Mouse (Mus musculus) NIH3T3 (cell line): ENCODE data around the gene Stim2.

Experiments used
- DNase-seq: peaks from one replicate; pipeline ENCODE4 v3.0.0-alpha.2; 2012; ENCODE audit warnings: low read depth

Gene Stim2

DNA sequence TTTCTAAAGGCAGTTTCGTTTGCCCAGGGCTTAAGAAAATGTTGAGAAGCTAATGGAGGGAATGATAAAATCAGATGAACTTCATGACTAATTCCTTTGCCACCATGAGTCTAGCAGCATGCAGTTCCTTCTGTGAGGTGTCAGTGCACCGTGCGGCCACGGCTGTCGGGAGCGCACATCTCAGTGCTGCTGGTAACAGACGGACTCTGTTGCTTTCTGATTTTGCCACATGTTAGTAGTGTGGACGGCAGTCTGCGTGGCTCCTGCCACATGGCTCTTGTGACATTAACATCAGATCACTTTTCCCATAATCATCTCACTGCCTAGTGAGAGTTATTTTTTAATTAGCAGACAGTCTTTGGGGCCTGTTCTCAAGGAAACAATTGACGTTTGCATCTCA lies 118.2 kb downstream of the Stim2 start:
- DNase-seq = no peak

DNA sequence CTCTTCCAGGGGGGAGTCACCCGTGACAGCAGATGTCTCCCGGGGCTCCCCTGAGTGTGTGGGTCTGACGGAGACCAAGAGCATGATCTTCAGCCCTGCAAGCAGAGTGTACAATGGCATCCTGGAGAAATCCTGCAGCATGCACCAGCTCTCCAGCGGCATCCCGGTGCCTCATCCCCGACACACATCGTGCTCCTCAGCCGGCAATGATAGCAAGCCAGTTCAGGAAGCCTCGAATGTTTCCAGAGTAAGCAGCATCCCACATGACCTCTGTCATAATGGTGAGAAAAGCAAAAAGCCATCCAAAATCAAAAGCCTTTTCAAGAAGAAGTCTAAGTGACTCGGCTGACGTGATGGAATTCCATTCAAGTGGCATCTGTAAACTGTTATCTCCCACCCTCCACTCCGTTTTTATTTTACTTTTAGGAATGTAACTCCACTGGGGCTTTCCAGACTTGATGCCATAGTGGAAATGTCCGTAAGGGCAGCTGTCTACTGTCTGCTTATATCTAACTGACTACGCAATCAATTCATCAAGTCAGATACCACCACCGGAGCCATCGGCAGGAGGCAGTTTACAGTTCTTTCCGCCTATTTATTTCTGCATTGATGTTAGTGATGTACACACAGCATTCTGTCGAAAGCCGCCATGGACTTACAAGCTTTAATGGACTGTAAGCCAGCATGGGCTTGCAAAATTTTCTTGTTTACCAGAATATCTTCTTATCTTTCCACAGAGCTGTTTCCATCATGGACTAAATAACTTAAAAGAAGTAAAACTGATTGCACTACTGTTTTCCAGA lies 120.3 kb downstream of the Stim2 start:
- no peak for DNase-seq

DNA sequence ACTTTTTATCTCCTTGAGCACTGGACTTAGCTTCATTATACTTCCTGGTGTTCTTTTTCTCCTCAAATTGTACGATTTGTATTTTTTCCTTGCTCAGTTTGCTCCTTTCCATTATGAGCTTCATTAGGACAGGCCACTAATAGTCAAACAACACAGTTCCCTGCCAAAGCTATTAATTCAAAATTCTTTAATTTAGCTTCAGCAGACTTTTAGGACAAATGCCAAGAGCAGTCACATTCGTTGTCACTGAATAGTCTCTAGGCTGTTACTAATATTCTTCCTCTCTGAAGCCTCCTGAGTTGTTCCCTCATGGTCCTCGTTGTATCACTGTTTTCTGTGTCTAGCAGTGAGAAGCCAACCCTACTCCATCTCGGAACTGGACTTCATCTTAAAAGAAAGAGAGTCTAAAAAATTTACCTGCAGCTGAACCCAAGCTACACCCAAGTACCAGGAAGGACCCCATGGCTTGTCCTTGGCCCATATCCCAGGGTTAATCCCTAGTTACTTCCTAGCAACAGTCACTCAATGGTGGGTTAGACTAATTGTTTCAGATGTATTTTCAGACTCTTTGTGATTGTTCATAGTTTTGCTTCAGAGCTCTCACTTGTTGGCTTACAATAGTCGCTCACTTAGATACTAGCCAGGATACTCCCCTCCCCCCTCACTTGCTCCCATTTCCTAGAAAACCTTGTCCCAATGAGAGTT lies 149.9 kb downstream of the Stim2 start:
- no peak for DNase-seq

DNA sequence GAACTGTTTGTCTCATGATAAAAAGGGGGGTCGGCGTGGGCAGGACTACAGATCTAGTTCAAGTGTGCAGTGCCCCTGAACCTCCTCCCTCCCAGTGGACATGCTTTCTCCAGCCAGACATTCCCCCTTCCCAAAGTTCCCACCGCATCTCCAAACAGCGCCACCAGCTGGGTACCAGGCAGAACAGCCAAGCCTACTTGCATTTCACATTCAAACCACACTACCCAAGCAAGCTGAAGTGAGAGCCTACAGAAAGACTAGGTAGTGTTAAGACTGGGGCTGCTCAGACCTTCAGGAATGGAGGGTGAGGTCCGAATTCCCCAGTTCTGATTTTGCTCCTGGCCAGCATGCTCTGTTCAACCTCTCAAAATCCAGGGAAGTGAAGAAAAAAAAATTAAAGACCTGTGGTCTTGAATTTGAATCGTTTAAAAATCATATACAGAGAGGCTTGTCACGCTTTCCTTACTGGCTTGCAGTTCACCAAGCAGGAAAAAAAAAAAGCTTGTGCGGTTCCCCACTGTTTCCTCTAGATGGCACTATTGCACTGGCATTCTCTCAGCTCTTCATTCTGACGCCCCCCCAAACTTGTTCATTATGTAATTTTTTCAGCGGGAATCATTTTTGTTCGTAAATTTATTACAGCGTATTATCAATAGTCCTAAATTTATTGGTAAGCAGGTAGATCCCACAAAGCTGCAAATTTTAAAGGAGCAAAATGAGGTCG lies 156.4 kb downstream of the Stim2 start:
- DNase-seq = peak; percentile 70

GRCm38 (mm10) chr5:54155227-54155776 lies 157.0 kb downstream of the Stim2 start:
- no peak for DNase-seq

GRCm38 (mm10) chr5:54155916-54156315 lies 157.6 kb downstream of the Stim2 start:
- no peak for DNase-seq

DNA sequence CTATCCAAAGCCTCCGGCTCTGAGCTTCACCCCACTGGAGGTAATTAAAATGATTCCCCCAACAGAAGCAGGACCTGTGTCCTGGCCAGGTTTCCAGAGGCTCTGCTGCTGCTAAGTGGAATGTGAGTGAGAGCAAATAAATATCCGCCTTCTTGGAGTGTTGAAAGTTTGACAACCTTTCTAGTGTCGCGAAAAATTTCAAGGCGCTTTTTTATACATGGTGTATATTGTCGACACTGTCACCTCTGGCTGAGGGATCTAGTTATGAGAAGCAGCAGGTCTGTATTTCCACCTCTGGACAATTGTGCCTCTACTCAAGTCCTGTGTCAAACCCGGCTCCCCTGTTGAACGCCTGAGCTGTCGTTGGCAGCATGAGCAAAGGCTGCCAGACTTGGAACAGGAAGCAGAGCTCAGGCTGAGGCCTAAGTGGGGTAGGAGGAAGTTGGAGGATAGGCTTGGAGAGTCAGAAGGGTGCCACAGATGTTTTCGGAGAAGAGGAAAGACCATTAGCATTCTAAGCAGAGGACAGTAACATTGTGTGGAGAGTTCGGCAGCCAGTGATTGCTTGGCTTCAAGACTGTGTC lies 158.7 kb downstream of the Stim2 start:
- no peak for DNase-seq

DNA sequence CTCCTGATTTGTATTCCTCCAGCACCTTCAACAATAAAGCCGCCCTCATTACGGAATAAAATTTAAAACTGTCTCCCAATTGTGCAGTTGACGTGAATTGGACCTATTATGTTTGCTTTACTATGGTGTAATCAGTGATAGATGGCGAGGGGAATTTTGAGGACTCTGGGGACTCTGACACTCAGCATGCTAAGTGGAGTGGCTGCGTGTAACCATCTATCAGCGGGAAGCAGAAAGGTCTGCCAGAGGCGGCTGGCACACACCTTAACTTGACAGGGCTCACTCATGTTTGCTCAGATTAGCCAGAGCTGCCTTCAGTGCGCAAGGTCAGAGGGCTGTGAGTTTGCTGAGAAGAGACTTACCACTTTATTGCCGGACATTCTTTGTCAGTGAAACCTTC lies 159.9 kb downstream of the Stim2 start:
- DNase-seq = no peak

DNA sequence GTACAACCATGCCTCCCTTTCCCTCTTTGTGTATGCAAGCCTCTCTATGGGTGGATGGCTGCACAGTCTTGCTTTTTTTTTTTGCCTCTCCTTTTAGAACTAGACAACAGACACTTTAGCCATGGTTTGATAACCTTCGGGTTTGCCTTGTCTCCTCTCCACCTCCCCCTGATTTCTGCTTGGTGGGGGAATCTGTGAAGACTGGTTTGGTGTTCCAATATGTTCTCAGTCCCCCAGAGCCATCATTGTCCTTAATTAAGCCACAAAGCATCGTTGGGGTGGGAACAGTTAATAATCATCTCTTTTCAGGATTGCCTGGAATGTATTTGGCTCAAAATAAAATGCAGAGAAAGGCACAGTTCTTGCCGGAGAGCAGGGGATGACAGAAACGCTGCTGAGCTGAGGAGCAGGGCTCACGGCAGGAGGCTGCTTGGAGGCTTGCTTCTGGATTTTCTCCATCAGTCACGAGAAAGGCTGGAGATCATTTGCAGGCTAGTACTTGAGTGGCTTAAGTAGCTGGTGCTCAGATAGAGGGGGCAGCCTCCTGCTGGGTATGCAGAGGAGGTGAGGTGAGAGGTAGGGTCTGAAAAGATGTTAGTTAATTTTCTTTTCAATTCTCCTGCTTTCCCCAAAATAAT lies 161.0 kb downstream of the Stim2 start:
- no peak for DNase-seq

DNA sequence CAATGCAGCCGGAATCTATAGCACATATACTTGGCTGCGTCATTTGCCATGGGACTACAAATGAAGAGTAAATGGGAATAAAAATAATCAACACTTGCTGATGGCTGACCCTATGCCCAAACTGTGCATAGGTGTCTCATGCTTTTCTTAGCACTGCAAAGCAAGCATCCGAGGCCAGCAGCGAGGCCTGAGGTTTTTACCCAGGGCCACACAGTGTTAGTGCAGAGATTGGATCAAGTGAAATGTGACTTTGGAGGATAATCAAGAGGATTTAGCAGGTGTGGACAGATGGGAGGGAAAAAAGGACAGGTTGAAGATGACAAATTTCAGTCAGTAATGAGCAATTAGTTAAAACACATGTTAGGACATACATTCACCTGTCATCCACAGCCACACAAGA lies 162.3 kb downstream of the Stim2 start:
- DNase-seq = no peak

DNA sequence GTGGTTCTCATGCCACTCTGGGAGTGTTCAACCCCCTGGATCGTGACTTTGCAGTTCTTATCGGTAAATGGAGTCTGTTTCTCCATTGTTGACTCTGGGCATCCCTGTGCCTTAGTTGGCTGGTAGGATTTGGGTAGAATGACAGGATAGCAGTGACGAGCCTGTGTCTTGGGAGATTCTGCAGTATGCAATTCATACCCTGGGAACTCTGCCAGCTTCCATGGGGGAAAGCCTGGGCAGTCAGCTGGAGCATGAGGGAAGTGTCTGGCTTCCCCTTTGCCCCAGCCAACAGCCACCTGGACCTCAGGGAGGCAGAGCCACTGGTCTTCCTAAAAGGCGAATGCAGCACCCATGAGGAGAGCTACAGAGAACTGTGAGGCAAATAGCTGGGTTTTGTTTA lies 165.6 kb downstream of the Stim2 start:
- peak; percentile 19 for DNase-seq
